Mouse (Mus musculus): ENCODE data around the gene Capn12.

DNA sequence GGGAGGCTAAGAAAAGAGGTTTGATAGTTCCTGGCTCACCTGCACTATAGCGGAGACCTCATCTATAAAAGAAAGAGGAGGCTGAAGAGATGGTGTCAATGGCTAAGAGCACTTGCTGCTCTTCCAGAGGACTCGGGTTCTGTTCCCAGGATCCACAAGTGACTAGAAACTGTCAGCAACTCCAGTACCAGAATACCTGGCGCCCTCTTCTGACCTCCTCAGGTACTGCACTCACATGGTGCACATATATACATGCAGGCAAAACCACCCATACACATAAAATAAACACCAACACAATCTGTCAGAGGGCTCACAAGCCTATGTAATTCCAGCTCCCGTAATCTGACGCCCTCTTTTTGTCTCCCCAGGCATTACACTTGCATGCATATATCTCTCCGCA, 20.3 kb upstream of the Capn12 start:
- TF ChIP-seq USF1 (IDR thresholded peaks at IDR 0.05; ENCODE audit: low read depth): no peak
- no peak for TF ChIP-seq CTCF (IDR thresholded peaks at IDR 0.05; ENCODE audit: control insufficient read depth, insufficient read depth, insufficient read length)
- no peak for TF ChIP-seq CEBPB (IDR thresholded peaks at IDR 0.05; ENCODE audit: low read depth)
- TF ChIP-seq MAX (IDR thresholded peaks at IDR 0.05): no peak
- TF ChIP-seq FOSL1 (IDR thresholded peaks at IDR 0.05; ENCODE audit: insufficient read depth, low read length, poor library complexity, severe bottlenecking): no peak
- no peak for TF ChIP-seq MYOG (IDR thresholded peaks at IDR 0.05; ENCODE audit: control insufficient read depth, extremely low read depth, insufficient read length)
- TF ChIP-seq MYOD1 (IDR thresholded peaks at IDR 0.05; ENCODE audit: control insufficient read depth, insufficient read length, low read depth): no peak

Measured in C2C12 (cell line).